9 mouse cellular contexts compared by ENCODE assay signal in the genomic region with DNA sequence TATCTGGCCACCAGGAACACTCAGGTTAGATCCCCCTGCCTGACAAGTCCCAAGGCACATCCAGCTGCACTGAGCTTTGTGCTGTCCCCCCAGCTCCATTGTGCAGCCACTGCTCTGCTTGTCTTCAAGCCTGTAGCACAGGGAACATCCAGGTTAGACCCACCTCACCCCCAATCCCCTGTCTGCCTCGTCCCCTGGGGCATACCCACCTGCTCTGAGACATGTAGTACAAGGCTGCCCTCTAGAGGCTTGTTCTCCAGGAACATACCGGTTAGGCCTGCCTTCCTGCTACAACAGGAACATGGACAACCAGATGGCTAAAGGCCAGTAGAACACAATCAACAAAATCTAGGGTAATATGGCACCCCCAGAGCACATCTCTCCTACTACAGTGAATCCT.
DNase-seq lines count a peak whose midpoint lies in the region; ATAC-seq and TF ChIP-seq lines count a peak whose summit lies in the region.
"Had no signal": no experiment of that assay in that cellular context is flagged by ENCODE, and none has a peak within 500 bp of the region (broad histone marks: within the 10 kb centered on the region; RNA-seq: fewer than 3 reads in every experiment).

No protein-coding gene starts in this region.

- no peaks in the 10 kb centered on the region; the same call in 1 of the 2 replicates for H3K9me3 ChIP-seq in intestine, embryonic 14.5 days (ENCODE audit: control insufficient read depth, low read length)
- H3K9me3 ChIP-seq in intestine, embryonic 15.5 days: no peaks in the 10 kb centered on the region
- H3K9me3 ChIP-seq in E14TG2a.4 (ENCODE audit: low read length): no peaks in the 10 kb centered on the region
- H3K9me3 ChIP-seq in liver, postnatal 0 days (ENCODE audit: low read length): no peaks in the 10 kb centered on the region
- H3K9me3 ChIP-seq: lung, embryonic 15.5 days had no signal

- no peak overlapping the region for H3K27ac ChIP-seq in intestine, embryonic 14.5 days (ENCODE audit: low read depth)
- no peak overlapping the region for H3K27ac ChIP-seq in intestine, embryonic 15.5 days
- H3K27ac ChIP-seq in liver, postnatal 0 days (ENCODE audit: low read depth): no peak overlapping the region
- H3K27ac ChIP-seq: lung, embryonic 15.5 days had no signal

- no peak for ATAC-seq in intestine, embryonic 14.5 days (replicated peaks; ENCODE audit: low FRiP score, low TSS enrichment, low read depth)
- ATAC-seq in intestine, embryonic 15.5 days: no peak
- no peak for ATAC-seq in liver, postnatal 0 days

- peak; percentile 22 for TF ChIP-seq CTCF in E14TG2a.4 (conservative IDR thresholded peaks at IDR 0.05; ENCODE audit: low read length)
- peak; percentile 71 for TF ChIP-seq CTCF in liver, postnatal 0 days (IDR thresholded peaks at IDR 0.05; ENCODE audit: low read depth)

- H3K4me1 ChIP-seq in intestine, embryonic 14.5 days (replicated peaks; ENCODE audit: control insufficient read depth, insufficient read depth, low read length): no peaks in the 10 kb centered on the region
- H3K4me1 ChIP-seq in intestine, embryonic 15.5 days (replicated peaks): no peaks in the 10 kb centered on the region
- H3K4me1 ChIP-seq in E14TG2a.4 (replicated peaks; ENCODE audit: low read depth, low read length): peaks cover 7% of the 10 kb centered on the region
- H3K4me1 ChIP-seq in liver, postnatal 0 days (ENCODE audit: insufficient read depth): no peaks in the 10 kb centered on the region
- H3K4me1 ChIP-seq: lung, embryonic 15.5 days had no signal

- peak; percentile 65 for DNase-seq in intestine, embryonic 14.5 days (ENCODE audit: low spot score)
- peak; percentile 2 to 56 for DNase-seq in adrenal gland, postnatal 36 days
- DNase-seq in heart, postnatal 4 days: peak; percentile 48
- peak; percentile 36 for DNase-seq in liver, postnatal 0 days
- peak; percentile 24 to 51 for DNase-seq in thymus, adult 18-20 months
- no peak for DNase-seq in c-Kit-positive CD71-positive TER-119-positive erythroid progenitor cells, embryonic 14.5 days (ENCODE audit: low spot score)

- no peak for TF ChIP-seq EP300 in liver, postnatal 0 days (IDR thresholded peaks at IDR 0.05; ENCODE audit: low read depth)

- no peak overlapping the region for H3K4me2 ChIP-seq in intestine, embryonic 14.5 days (ENCODE audit: low read length)
- H3K4me2 ChIP-seq in intestine, embryonic 15.5 days (replicated peaks): no peak overlapping the region
- no peak overlapping the region for H3K4me2 ChIP-seq in liver, postnatal 0 days (ENCODE audit: low read depth, low read length)
- H3K4me2 ChIP-seq: lung, embryonic 15.5 days had no signal

- H3K4me3 ChIP-seq in intestine, embryonic 14.5 days (ENCODE audit: low read depth, low read length): no peak overlapping the region
- H3K4me3 ChIP-seq in intestine, embryonic 15.5 days (replicated peaks): no peak overlapping the region
- H3K4me3 ChIP-seq in E14TG2a.4 (replicated peaks; ENCODE audit: low read length): no peak overlapping the region
- H3K4me3 ChIP-seq in liver, postnatal 0 days (ENCODE audit: low read depth, low read length): no peak overlapping the region
- H3K4me3 ChIP-seq: lung, embryonic 15.5 days had no signal

- H3K36me3 ChIP-seq in intestine, embryonic 14.5 days (ENCODE audit: control insufficient read depth, insufficient read depth, low read length): no peaks in the 10 kb centered on the region
- no peaks in the 10 kb centered on the region for H3K36me3 ChIP-seq in intestine, embryonic 15.5 days
- no peaks in the 10 kb centered on the region for H3K36me3 ChIP-seq in E14TG2a.4 (ENCODE audit: insufficient read depth, low read length)
- no peaks in the 10 kb centered on the region for H3K36me3 ChIP-seq in liver, postnatal 0 days (replicated peaks; ENCODE audit: insufficient read depth, low read length)
- H3K36me3 ChIP-seq: lung, embryonic 15.5 days had no signal

- no peaks in the 10 kb centered on the region for H3K27me3 ChIP-seq in intestine, embryonic 14.5 days (replicated peaks; ENCODE audit: control insufficient read depth, insufficient read depth, low read length)
- no peaks in the 10 kb centered on the region for H3K27me3 ChIP-seq in intestine, embryonic 15.5 days (replicated peaks)
- H3K27me3 ChIP-seq in E14TG2a.4 (ENCODE audit: insufficient read depth, low read length): no peaks in the 10 kb centered on the region
- H3K27me3 ChIP-seq in liver, postnatal 0 days (ENCODE audit: insufficient read depth, low read length): no peaks in the 10 kb centered on the region
- H3K27me3 ChIP-seq: lung, embryonic 15.5 days had no signal

- no peak overlapping the region for H3K9ac ChIP-seq in intestine, embryonic 14.5 days (ENCODE audit: low read length)
- no peak overlapping the region for H3K9ac ChIP-seq in intestine, embryonic 15.5 days
- H3K9ac ChIP-seq in liver, postnatal 0 days (replicated peaks): no peak overlapping the region
- H3K9ac ChIP-seq: lung, embryonic 15.5 days had no signal

- 10% methylated on average over 2 of the region's 2 CpGs for WGBS in intestine, embryonic 14.5 days
- WGBS in intestine, embryonic 15.5 days: 8% methylated on average over 2 of the region's 2 CpGs
- WGBS in liver, postnatal 0 days (ENCODE audit: insufficient replicate concordance): 5% methylated on average over 2 of the region's 2 CpGs
